Mouse (Mus musculus): ENCODE measurements at regions not wholly inside any gene's neighbourhood (a gene's known extent, or its start where the extent isn't known, plus 50 kb on each side); places are given as distances from the start of the nearest gene placed in this dataset.

GRCm38 (mm10) chr11:114146334-114146733 is 79.5 kb upstream of the Sdk2 start:
- DNase-seq, result no peak

GRCm38 (mm10) chr11:114129270-114129669 is 62.4 kb upstream of the Sdk2 start:
- DNase-seq, result no peak

- DNase-seq, result no peak
Measured at GRCm38 (mm10) chr11:114128841-114129240, 62.0 kb upstream of the Sdk2 start.

- DNase-seq, result no peak
Measured at GRCm38 (mm10) chr11:114127426-114127825, 60.6 kb upstream of the Sdk2 start.

GRCm38 (mm10) chr11:114122175-114122574 is 55.3 kb upstream of the Sdk2 start:
- peak; percentile 37 for DNase-seq

GRCm38 (mm10) chr11:114119135-114119534 is 52.3 kb upstream of the Sdk2 start:
- no peak for DNase-seq

All from adrenal gland, postnatal 14 days (tissue).